Mouse (Mus musculus): Measurements from ENCODE around the gene Jazf1. TPM values are rescaled to one million over a fixed set of nuclear protein-coding genes. Genes with fewer than 3 reads are reported as not detected.

The Jazf1 gene
- polyA plus RNA-seq, 1 experiment, result 8.9 TPM

DNA sequence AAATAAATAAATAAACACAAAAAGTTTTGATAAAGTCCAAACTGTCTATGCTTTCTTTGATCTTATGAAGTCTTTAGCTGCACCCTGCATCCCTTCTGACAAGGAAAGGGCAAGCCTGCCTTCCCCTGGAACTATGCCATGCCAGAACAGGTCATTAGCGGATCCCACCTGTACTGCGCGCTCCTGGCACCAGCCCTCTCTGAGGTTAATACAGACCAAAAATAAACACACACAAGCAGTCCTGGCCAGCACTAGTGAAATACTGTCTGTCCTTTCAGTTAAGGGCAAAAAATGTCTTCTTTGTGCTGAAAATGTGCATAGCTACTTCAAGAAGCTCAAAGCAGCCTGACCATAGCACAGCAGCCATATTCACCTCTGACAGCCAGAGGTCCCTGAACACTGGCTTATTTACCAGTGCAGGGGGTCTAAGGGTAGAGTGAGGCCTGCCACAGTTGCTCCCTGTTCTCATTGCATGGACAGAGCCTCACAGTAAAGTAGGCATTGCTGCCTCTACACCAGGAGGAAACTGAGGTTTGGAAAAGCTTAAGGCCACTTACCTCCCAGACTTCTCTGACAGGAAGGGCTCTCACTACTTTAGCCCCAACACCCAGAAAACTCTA lies 263.1 kb downstream of the Jazf1 start:
- peaks cover 11% of the 10 kb centered on the region for H3K4me1 ChIP-seq (ENCODE audit: control insufficient read depth, insufficient read depth, insufficient read length, low read length)
- no peak overlapping the region for H3K4me3 ChIP-seq (ENCODE audit: insufficient read depth, low read depth, low read length)
- no peak overlapping the region for H3K27ac ChIP-seq (replicated peaks; ENCODE audit: low read depth, low read length)

DNA sequence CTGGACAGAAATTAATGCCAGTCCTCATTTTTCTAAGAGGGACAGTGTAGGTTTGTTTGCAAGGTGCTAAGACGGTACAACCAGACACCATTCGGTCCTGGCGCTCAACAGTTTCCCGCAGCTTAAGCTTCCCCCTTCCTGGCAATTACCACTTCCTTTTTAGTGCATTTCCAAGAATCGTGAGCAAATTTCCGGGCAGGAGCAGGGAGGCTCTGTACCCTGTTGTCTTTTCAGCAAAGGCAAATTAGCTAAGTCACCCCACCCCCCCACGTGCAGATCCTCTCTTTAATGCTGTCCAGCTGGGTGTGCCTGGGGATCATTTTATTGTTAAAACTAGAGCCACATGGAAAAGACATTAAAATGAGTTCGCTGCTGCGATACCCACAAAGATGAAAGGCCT lies 266.2 kb downstream of the Jazf1 start:
- Histone ChIP-seq H3K27ac (replicated peaks; ENCODE audit: low read depth, low read length) (peak overlapping the region; percentile 34; the same call in 1 of the 2 replicates), H3K4me3 (ENCODE audit: insufficient read depth, low read depth, low read length) (peak overlapping the region; percentile 38)

DNA sequence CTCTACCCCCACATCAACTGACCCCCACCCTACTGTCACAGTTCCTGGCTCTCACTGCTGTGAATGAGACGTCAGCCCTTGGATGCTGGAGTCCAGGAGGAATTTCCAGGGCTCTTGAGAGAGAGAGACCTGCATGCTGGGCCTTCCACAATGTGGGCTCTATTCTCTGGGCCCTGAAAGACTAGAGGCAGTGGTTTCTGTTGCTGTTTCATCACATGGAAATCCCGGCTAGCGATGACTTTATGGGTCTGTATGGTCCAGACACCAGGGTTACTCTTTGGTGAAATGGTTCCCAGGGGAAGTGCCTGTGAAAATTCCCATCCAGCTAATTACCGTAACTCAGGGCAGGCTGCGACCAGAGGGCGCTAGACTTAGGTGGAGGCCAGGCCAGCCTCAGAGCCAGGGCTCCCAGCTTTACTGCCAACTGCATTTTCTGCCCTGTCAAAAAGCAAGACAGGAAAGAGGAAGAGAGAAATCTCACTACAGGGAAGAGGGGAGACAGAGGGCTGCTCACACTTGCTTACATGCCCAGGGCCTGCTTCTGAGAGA lies 271.1 kb downstream of the Jazf1 start:
- H3K4me3 ChIP-seq (ENCODE audit: insufficient read depth, low read depth, low read length), result no peak overlapping the region
- peaks cover 10% of the 10 kb centered on the region for H3K4me1 ChIP-seq (ENCODE audit: control insufficient read depth, insufficient read depth, insufficient read length, low read length)
- no peak overlapping the region for H3K27ac ChIP-seq (replicated peaks; ENCODE audit: low read depth, low read length)

More for the DNA sequence above, 266.2 kb downstream of the Jazf1 start:
- H3K4me1 ChIP-seq (ENCODE audit: control insufficient read depth, insufficient read depth, insufficient read length, low read length), result peaks cover 11% of the 10 kb centered on the region

DNA sequence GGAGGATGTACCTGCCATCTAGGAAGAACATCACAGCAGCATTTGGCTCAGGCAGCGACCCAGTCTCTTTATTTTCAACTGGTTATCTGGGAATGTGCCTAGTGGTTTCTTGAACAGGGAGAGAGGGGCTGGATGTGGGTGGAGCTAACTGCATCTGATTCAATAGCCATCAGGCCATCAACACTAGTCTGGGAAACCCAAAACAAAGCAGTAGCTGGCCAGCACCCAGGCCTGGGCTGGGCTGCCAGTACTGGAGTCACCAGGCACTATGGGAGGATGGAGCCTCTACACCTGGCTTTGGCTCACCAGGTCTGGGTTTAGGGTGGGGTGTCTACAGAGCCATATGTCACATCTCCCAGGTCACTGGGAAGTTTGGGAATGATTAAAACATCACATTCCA lies 271.7 kb downstream of the Jazf1 start:
- peaks cover 6% of the 10 kb centered on the region for H3K4me1 ChIP-seq (ENCODE audit: control insufficient read depth, insufficient read depth, insufficient read length, low read length)
- no peak overlapping the region for H3K4me3 ChIP-seq (ENCODE audit: insufficient read depth, low read depth, low read length)
- no peak overlapping the region for H3K27ac ChIP-seq (replicated peaks; ENCODE audit: low read depth, low read length)

DNA sequence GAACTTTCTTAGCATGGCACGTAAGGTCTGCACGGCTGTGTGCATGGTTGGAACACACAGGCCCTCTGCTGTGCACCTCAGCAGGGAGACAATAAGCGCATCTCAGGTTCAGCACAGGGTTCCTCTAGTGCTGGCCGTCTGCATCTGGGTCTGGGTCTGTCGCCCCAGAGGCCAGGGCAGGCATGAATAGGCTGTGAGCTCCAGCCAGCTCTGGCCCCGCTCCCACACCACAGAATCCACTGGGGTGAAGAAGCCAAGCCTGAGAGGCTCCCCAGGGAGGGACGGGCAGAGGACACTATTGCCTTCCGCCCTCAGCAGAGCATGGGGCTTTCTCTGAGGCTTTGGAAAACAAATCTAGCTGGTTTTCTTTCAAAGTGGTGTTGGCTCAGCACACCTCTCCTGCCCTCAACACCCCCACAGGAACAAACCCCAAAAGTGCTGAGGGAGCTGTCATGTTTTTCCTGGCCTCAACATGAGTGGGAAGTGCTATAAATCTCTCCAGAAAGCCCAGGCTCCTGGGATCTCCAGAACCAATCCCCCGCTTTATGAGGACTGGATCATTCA lies 272.3 kb downstream of the Jazf1 start:
- Histone ChIP-seq H3K4me3 (ENCODE audit: insufficient read depth, low read depth, low read length) (no peak overlapping the region), H3K4me1 (ENCODE audit: control insufficient read depth, insufficient read depth, insufficient read length, low read length) (peaks cover 4% of the 10 kb centered on the region; the same call in 1 of the 2 replicates), H3K27ac (replicated peaks; ENCODE audit: low read depth, low read length) (no peak overlapping the region)

DNA sequence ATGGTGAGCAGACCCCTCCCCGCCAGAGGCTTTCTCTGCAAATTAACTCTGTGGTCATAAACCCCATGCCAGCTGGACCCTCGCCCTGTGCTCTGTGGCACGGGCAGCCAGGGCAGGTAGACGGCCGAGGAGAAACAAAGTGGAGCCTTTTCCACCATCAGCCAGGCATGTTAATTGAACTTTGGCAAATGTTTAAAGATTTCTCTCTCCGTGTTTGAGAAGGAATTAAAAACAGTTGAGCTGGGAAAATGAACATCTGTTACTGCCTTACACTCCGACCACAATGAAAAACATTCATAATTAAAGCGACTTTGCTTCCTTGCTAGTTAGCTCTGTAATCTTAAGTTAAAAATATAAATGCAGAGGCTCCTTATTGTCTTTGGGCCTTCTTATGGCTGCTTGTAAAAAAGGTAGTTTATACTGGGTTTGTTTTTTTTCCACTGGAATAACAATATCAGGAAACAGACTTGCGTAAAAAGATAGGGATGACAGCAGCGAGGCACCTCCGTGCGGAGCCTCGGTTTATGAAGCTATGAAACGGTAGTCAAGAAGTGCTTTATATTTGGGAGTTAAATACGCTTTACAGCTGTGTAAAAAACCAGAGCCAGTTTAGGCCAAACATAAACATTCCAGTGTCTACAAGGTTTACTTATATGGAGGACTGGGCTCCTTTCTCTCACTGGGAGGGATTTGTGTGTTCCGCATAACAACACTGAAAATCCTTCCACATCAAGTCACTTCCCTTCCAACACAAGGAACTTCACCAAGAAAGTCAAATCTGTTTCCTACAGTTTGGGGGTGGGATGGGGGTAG lies 273.2 kb downstream of the Jazf1 start:
- H3K4me3 ChIP-seq (ENCODE audit: insufficient read depth, low read depth, low read length), result no peak overlapping the region
- H3K27ac ChIP-seq (replicated peaks; ENCODE audit: low read depth, low read length), result no peak overlapping the region
- peaks cover 4% of the 10 kb centered on the region; the same call in 1 of the 2 replicates for H3K4me1 ChIP-seq (ENCODE audit: control insufficient read depth, insufficient read depth, insufficient read length, low read length)

DNA sequence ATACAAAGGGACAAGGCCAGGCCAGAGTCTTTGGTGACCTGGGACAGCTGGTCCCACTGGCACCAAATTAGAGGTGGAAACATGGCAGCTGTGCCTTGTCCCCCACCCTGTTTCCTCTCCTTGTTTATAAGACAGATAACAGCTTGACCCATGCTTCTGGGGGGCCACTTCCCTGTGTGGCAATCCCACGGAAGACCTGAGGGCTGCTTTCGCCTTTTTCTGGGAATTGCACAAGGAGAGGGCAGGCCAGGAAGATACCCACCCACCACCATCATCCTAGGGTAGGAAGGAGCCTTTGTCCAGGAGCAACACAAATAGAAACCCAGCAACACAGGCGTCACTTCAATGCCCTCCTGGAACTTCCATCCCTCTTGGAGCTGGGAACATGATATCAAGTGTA lies 276.0 kb downstream of the Jazf1 start:
- no peak overlapping the region for H3K27ac ChIP-seq (replicated peaks; ENCODE audit: low read depth, low read length)
- no peak overlapping the region for H3K4me3 ChIP-seq (ENCODE audit: insufficient read depth, low read depth, low read length)
- H3K4me1 ChIP-seq (ENCODE audit: control insufficient read depth, insufficient read depth, insufficient read length, low read length), result peaks cover 4% of the 10 kb centered on the region; the same call in 1 of the 2 replicates

DNA sequence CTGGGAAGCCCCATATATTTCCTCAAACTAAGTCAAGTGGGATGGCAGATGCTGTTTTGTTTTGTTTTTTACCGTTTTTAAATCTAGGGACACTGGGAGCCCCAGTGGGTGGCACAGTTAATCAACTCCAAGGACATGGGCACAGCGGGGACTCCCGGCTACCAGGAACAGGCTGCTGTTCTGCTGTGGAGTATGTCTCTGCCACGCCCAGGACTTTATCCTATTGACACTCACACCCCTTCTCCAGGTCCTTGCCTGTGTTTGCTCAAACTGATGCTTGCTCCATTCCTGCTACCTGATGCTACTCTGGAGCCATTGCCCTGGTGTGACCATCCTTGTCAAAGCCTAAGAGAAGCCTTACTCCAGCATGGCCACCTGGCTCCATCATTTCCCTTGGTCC lies 277.6 kb downstream of the Jazf1 start:
- Histone ChIP-seq H3K4me3 (ENCODE audit: insufficient read depth, low read depth, low read length) (no peak overlapping the region), H3K27ac (replicated peaks; ENCODE audit: low read depth, low read length) (no peak overlapping the region), H3K4me1 (ENCODE audit: control insufficient read depth, insufficient read depth, insufficient read length, low read length) (no peaks in the 10 kb centered on the region)

DNA sequence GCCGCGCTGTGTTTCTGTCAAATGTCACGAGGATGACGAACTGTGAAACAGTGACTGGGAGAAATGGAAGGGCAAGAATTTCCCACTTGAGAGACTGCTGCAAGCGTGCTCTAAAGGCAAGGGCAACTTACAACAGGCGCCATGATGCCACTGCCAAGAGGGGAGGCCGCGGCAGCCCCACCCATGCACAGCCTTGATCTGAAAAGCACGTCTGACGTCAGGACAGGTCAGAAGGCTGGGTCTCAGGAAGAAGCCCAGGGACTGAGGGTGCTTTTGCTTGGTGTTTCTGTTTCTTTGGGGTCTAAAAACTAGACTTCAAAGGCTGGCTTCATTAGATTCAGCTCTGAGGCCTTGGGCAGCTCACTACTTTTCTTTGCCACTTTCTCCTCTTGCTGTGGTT lies 278.1 kb downstream of the Jazf1 start:
- Histone ChIP-seq H3K4me3 (ENCODE audit: insufficient read depth, low read depth, low read length) (no peak overlapping the region), H3K27ac (replicated peaks; ENCODE audit: low read depth, low read length) (no peak overlapping the region), H3K4me1 (ENCODE audit: control insufficient read depth, insufficient read depth, insufficient read length, low read length) (no peaks in the 10 kb centered on the region)

DNA sequence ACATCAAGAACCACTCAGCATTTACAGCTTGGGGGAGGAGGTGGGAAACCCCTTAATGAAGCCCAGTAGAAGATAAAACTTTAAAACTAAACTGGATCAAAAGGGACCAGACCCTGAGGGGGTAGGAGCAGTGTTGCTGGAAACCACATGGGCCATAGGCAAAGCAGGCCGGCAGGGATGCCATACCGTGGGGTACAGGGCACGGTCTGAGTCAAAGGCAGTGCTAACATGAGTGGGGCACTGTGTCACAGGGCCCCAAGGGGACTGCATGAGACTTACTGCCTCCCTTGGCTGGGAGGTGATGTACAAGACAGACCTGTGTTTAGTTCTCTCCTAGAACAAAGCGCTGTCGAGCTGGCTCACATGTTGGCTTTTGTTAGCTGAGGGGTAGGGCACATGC lies 288.9 kb downstream of the Jazf1 start:
- no peak overlapping the region for H3K4me3 ChIP-seq (ENCODE audit: insufficient read depth, low read depth, low read length)
- H3K4me1 ChIP-seq (ENCODE audit: control insufficient read depth, insufficient read depth, insufficient read length, low read length), result no peaks in the 10 kb centered on the region
- H3K27ac ChIP-seq (replicated peaks; ENCODE audit: low read depth, low read length), result no peak overlapping the region

DNA sequence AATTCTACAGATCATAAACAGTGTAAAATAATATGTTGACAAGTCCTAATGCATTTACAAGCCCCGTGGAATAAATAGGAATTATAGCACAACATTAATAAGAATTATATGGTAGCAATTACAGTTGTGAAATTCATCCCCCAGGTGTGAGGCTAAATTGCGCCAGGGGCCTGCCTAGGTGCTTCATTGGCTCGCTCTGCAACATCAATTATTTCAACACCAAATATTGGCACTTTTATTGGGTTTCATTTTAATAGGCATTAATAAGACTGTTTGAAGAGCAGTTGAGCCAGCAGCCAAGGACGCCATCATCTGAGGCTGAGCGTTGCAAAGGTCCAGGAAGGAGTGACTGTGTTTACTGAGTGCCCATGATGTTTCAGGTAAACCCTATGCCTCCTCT lies 289.9 kb downstream of the Jazf1 start:
- Histone ChIP-seq H3K4me1 (ENCODE audit: control insufficient read depth, insufficient read depth, insufficient read length, low read length) (no peaks in the 10 kb centered on the region), H3K4me3 (ENCODE audit: insufficient read depth, low read depth, low read length) (no peak overlapping the region), H3K27ac (replicated peaks; ENCODE audit: low read depth, low read length) (no peak overlapping the region)

DNA sequence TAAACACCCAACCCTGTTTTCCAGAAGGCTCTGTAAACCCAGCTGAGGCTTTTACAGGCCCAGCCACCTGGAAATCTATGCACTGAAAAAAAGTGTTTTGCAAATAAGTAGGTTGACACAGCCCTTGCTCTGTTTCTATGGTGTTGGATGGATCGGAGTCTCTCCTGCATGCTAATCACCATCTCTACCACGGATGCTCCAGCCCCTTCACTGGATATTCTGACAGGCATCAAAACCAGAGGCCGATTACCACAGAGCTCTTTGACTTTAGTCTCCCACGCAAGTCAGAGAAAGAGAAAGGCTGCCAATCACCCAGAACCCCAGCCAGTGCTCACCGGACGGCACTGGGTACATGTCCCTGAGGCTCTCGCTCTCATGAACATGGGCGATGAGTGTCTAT lies 291.4 kb downstream of the Jazf1 start:
- H3K27ac ChIP-seq (replicated peaks; ENCODE audit: low read depth, low read length), result no peak overlapping the region
- H3K4me1 ChIP-seq (ENCODE audit: control insufficient read depth, insufficient read depth, insufficient read length, low read length), result no peaks in the 10 kb centered on the region
- no peak overlapping the region for H3K4me3 ChIP-seq (ENCODE audit: insufficient read depth, low read depth, low read length)

DNA sequence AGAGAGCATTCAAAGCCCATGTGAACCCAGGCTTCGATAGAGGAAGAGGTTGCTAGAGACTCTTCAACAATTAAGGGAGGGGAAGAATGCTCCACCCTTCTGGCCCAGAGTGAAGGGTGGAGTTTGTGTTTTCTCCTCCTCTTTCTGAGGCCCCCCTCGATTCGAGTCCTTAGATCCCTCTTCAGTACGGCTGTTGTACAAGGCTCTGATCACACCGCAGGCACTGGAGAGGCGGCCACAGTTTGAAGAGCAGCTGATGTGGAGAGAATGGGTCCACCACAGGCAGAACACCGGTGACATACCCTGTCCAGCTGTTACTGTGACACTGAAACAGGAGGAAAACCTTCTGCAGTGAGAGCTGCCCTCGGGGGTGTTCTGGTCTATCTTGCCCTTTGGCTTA lies 292.5 kb downstream of the Jazf1 start:
- Histone ChIP-seq H3K27ac (replicated peaks; ENCODE audit: low read depth, low read length) (no peak overlapping the region), H3K4me1 (ENCODE audit: control insufficient read depth, insufficient read depth, insufficient read length, low read length) (no peaks in the 10 kb centered on the region), H3K4me3 (ENCODE audit: insufficient read depth, low read depth, low read length) (no peak overlapping the region)

DNA sequence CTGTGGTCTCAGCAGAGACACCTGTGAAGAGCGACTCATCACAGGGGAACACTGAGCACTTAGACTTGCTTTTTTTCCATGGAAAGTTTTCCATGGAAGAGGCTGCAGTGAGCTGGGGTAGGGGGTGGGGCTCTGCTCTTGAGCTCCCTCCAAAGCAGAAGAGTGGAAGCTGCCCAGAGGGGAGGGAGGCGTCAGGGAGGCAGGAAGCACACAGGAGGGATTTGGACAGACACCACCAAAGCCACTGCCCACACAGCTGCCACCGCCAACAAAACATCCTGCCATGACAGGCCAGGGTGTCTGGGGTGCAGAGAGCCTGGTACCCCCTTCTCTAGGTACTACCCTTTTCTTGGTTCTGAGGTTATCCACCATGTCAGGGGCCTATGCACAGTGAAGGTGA lies 293.1 kb downstream of the Jazf1 start:
- Histone ChIP-seq H3K4me1 (ENCODE audit: control insufficient read depth, insufficient read depth, insufficient read length, low read length) (no peaks in the 10 kb centered on the region), H3K4me3 (ENCODE audit: insufficient read depth, low read depth, low read length) (no peak overlapping the region)

DNA sequence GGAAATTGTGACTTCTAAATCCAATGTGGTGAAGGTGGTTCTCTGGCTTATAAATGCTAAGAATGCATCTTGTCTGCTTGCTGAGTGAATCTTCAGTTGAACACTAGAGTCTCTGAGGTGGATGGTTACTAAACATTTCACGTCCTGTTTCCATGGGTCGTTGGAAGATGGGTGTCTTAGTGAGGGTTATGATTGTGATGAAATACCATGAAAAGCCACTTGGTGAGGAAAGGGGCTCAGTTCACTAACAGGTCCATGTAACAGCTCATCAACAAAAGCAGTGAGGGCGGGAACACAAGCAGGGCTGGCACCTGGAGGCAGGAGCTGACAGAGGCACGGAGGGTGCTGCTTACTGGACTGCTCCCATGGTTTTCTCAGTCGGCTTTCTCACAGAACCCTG lies 295.3 kb downstream of the Jazf1 start:
- no peak overlapping the region for H3K27ac ChIP-seq (replicated peaks; ENCODE audit: low read depth, low read length)
- no peak overlapping the region for H3K4me3 ChIP-seq (ENCODE audit: insufficient read depth, low read depth, low read length)
- H3K4me1 ChIP-seq (ENCODE audit: control insufficient read depth, insufficient read depth, insufficient read length, low read length), result no peaks in the 10 kb centered on the region

More for the DNA sequence above, 293.1 kb downstream of the Jazf1 start:
- no peak overlapping the region for H3K27ac ChIP-seq (replicated peaks; ENCODE audit: low read depth, low read length)
